Mouse (Mus musculus) G1E-ER4 (cell line): ENCODE data around the gene Rhog. TPM values are rescaled to one million over a fixed set of nuclear protein-coding genes. Genes with fewer than 3 reads are reported as not detected.

Source experiments
- GATA1 ChIP-seq: IDR thresholded peaks from one replicate; pipeline ENCODE4 v1.8.0; 2012; ENCODE audit warnings: low read length, inconsistent platforms
- polyA plus RNA-seq: library from polyadenylated mRNA; stranded (reverse); fragments of >175 nt; gene quantifications from 2 replicates; pipeline ENCODE4 v1.2.3, GENCODE M21; 2012

The Rhog gene
- polyA plus RNA-seq, 1 experiment, result 178 TPM

DNA sequence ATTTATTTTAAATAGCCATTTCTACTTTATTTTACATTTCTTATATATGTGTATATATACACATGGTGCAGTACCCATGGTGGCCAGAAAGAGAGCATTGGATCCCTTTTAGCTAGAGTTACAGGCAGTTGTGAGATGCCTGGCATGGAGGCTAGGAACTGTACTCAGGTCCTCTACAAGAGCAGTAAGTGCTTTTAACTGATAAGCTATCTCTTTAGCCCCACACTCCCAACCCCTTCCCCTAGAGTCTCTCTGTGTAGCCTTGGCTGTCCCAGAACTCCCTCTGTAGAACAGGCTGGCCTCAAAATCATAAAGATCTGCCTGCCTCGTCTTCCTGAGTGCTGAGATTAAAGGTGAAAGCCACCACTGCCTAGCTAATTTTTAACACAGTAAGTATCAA, 50.2 kb downstream of the Rhog start:
- TF ChIP-seq GATA1, result no peak

DNA sequence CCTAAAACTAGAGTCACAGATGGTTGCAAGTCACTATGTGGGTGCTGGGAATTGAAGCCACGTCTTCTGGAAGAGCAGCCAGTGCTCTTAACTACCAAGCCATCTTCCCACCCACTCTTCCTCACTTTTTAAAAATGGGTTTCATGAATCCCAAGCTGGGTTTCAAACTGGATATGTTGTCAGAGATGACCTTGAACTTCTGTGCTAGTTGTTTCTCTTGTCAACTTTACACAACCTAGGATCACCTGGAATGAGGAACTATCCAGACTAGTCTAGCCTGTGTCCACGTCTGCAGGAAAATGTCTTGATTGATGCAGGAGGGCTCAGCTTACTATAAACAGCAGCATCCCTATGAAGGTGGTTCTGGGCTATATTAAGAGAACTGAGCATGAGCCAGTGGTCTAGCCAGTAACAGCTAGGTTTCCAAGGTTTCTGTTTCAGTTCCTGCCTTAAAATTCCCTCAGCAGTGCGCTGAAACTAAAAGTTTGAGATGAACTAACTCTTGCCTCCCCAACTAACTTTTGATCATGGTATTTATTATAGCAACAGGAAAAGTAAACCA, 51.5 kb downstream of the Rhog start:
- no peak for TF ChIP-seq GATA1

DNA sequence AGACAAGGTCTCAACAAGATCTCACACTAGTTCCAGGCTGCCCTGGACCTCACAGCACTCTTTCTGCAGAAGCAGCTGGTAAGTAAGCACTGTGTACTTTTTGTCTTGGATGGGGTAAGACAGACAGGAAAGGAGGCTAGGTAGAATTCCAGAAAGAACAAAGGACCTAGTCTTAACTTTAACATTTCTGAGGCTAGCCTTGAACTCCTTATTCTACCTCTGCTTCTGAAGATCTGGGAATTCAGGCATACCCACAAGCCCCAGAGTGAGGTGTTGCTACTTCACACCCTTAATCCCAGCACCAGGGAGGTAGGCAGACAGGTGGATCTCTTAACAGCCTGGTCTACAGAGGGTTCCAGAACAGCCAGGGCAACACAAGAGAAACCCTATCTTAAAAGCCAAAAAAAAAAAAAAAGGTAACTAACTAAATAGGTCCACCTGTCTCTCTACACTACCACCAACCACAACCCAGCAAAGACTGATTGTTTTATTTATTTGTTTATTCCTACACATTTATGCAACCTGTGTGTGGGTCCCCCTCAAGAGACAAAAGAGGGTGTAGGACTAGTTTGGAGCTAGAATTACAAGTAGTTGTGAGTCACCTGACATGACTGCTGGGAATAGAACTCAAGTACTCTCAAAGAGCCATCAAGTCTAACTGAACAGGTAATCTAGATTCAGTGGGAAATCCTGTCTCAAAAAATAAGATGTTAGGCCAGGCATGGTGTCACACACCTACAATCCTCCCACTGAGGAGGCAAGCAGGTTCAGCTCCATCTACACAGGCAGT, 54.7 kb downstream of the Rhog start:
- no peak for TF ChIP-seq GATA1

DNA sequence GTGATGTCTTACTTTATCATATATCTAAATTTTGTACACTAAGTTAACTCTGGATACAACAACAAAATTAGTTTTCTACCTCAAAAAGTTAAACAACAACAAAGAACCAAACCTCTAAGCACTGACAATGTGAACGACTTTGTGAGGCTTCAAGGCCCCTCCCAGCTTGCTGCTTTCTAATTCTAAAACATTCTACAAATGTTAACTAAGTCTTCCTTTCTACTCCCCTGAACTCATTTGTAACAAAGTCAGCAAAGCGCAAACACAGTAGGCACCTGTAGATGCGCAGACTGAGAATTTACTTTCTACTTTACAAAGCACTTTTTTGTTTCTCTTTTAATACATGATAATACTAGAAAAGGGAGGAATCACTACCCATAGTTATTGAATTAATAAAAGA, 55.3 kb downstream of the Rhog start:
- no peak for TF ChIP-seq GATA1

DNA sequence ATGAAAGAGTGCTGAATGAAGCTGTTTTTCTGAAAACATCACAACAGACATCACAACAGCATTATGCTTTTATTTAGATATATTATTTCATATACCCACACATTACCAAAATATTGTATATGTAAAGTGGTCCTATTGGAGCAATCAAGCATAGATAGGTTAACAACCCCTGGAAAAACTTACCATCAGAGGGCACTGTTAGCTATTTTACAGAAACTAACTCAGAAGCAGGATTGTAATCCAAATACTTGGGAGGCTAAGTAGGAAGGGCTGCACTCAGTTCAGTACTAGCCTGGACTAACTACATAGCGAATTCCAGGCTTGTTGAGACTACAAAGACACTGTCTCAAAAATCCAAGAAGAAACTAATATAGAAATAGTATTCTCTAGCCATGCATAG, 63.5 kb downstream of the Rhog start:
- TF ChIP-seq GATA1, result no peak

Other genes starting within 250 kb of the Rhog start
- gene Il18bp, start 237.4 kb downstream of the Rhog start, polyA plus RNA-seq, result 0.93 and 1.7 TPM in 2 replicates
- 2.2 and 3.5 TPM in 2 replicates for gene Rnf121, start 190.6 kb downstream of the Rhog start, polyA plus RNA-seq
- 26.7 and 29.3 TPM in 2 replicates for gene Xndc1, start 190.5 kb downstream of the Rhog start, polyA plus RNA-seq
- 0.16 and 0.18 TPM in 2 replicates for gene Xntrpc, start 190.3 kb downstream of the Rhog start, polyA plus RNA-seq
- not detected in 2 replicates for gene Trpc2, start 172.9 kb downstream of the Rhog start, polyA plus RNA-seq
- not detected in 2 replicates for gene Art1, start 154.3 kb downstream of the Rhog start, polyA plus RNA-seq
- gene Art5, start 146.6 kb downstream of the Rhog start, polyA plus RNA-seq, result 0.14 TPM in 1 of 2 replicates, not detected in the other
- gene Chrna10, start 139.2 kb downstream of the Rhog start, polyA plus RNA-seq, result not detected in 2 replicates
- 8.8 and 11.1 TPM in 2 replicates for gene Nup98, start 45.9 kb downstream of the Rhog start, polyA plus RNA-seq
- 15.1 and 18.9 TPM in 2 replicates for gene Pgap2, start 45.8 kb downstream of the Rhog start, polyA plus RNA-seq
- 16.1 and 42.3 TPM in 2 replicates for gene Stim1, start 11.8 kb upstream of the Rhog start, polyA plus RNA-seq
- gene Rrm1, start 185.6 kb upstream of the Rhog start, polyA plus RNA-seq, result 96.3 and 156 TPM in 2 replicates
- gene Olfr543, start 225.6 kb upstream of the Rhog start, polyA plus RNA-seq, result not detected in 2 replicates
- not detected in 2 replicates for gene Olfr544, start 232.3 kb upstream of the Rhog start, polyA plus RNA-seq
- not detected in 2 replicates for gene Olfr545, start 243.5 kb upstream of the Rhog start, polyA plus RNA-seq